Mouse (Mus musculus) hindbrain, embryonic 14.5 days (tissue): ENCODE measurements around the gene Dip2a. TPM values are rescaled to one million over a fixed set of nuclear protein-coding genes. Genes with fewer than 3 reads are reported as not detected.

Experiments used
- ATAC-seq: fragments of 200-750 bp; cut with Nextera tagmentation; 2 replicates; pipeline ENCODE4 v1.8.0; 2017; ENCODE audit warnings: moderate number of reproducible peaks, mild to moderate bottlenecking, moderate TSS enrichment, moderate library complexity; ENCODE audit not compliant: low FRiP score
- DNase-seq: peaks from one replicate; pipeline ENCODE4 v3.0.0-alpha.2; 2015; ENCODE audit warnings: low spot score
- H3K27ac ChIP-seq: fragments of 300-500 bp; sonication (generic); 2 replicates; pipeline ENCODE4 v1.5.1; 2014; ENCODE audit warnings: mild to moderate bottlenecking, moderate library complexity
- H3K27me3 ChIP-seq: fragments of 300-500 bp; sonication (generic); 2 replicates; pipeline ENCODE4 v1.6.1; 2014; ENCODE audit warnings: mild to moderate bottlenecking, low read length, mixed read lengths; ENCODE audit not compliant: control insufficient read depth, insufficient read depth
- H3K36me3 ChIP-seq: fragments of 300-500 bp; sonication (generic); replicated peaks from 2 replicates; pipeline ENCODE4 v1.6.1; 2014; ENCODE audit not compliant: control insufficient read depth, insufficient read depth
- H3K4me1 ChIP-seq: fragments of 300-500 bp; sonication (generic); replicated peaks from 2 replicates; pipeline ENCODE4 v1.6.1; 2014; ENCODE audit warnings: antibody characterized with exemption, low read length, mixed read lengths; ENCODE audit not compliant: control insufficient read depth, insufficient read depth
- H3K4me2 ChIP-seq: fragments of 300-500 bp; sonication (generic); replicated peaks from 2 replicates; pipeline ENCODE4 v1.6.1; 2014; ENCODE audit warnings: mild to moderate bottlenecking, moderate library complexity
- H3K4me3 ChIP-seq: fragments of 300-500 bp; sonication (generic); replicated peaks from 2 replicates; pipeline ENCODE4 v1.5.1; 2014; ENCODE audit warnings: mild to moderate bottlenecking, low read length
- H3K9ac ChIP-seq: fragments of 300-500 bp; sonication (generic); 2 replicates; pipeline ENCODE4 v1.6.1; 2014
- H3K9me3 ChIP-seq: fragments of 300-500 bp; sonication (generic); 2 replicates; pipeline ENCODE4 v1.6.1; 2016; ENCODE audit warnings: low read length; ENCODE audit not compliant: control insufficient read depth
- WGBS: fragments of 180-500 bp; shearing (Covaris S2); extraction: QIAGEN DNeasy Blood & Tissue Kit; methylation state at CpG from one replicate; pipeline ENCODE4 v1.1.7; 2014; 5-methylcytosine and 5-hydroxymethylcytosine counted together
- polyA plus RNA-seq: library from polyadenylated mRNA; unstranded; fragments of >200 nt; fragmentation: Nextera tagmentation; extraction: Ambion mirVana; gene quantifications from 2 replicates; pipeline ENCODE4 v1.2.1, GENCODE M21; 2014

Gene Dip2a
- polyA plus RNA-seq, 1 experiment from 2014 or later = 11.3 TPM

DNA sequence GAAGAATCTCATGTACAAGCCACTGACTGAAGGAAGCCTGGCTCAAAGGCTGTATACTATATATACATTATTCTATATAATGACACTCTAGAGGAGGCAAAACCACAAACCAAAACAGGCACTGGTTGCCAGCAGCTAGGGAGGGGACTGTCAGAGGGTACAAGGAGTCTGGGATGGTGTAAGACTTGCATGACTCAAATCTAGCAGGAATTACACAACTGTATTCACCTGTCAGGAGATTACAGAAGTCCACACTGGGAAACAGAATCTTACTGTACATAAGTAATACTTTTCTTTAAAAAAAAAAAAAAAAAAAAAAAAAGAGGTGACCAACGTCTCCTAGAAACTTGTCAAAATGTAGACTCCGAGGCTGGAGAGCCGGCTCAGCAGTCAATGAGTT, 16.5 kb downstream of the Dip2a start:
- H3K27me3 ChIP-seq = no peaks in the 10 kb centered on the region
- H3K4me3 ChIP-seq = no peak overlapping the region
- H3K4me2 ChIP-seq = no peak overlapping the region
- no peak overlapping the region for H3K27ac ChIP-seq
- DNase-seq (no peak), ATAC-seq (no peak)
- no peaks in the 10 kb centered on the region for H3K9me3 ChIP-seq
- peaks cover 10% of the 10 kb centered on the region; the same call in 1 of the 2 replicates for H3K36me3 ChIP-seq
- no peak overlapping the region for H3K9ac ChIP-seq
- 94% methylated on average over 3 of the region's 3 CpGs for WGBS
- no peaks in the 10 kb centered on the region for H3K4me1 ChIP-seq

DNA sequence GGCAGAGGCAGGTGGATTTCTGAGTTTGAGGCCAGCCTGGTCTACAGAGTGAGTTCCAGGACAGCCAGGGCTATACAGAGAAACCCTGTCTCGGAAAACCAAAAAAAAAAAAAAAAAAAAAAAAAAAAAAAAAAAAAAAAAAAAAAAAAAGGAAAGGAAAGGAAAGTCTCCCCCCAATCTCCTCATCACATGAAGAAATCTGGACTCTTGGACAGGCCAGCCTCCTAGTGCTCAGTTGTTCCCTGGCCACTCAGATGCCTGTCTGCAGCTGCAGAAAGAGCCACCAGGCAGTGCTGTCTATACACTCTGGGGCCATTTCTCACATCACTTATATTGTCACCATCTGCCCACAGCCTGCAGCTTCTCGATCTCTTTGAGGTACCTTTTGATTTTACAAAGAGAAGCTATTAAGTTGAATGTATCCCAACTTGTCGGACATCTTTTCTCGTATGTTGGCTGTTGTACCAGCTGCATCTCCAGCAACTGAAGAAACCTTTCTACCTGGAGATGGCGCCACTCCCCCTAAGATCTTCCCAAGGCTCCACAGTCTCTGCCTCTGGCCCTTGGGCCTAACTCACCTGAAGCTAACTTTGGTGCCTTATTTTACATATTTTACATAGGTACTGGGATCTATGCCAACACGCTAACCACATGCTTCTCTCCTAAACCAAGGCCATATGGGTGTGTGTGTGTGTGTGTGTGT, 18.6 kb downstream of the Dip2a start:
- Histone ChIP-seq H3K4me2 (no peak overlapping the region), H3K27ac (no peak overlapping the region), H3K9me3 (no peaks in the 10 kb centered on the region), H3K27me3 (no peaks in the 10 kb centered on the region), H3K4me3 (no peak overlapping the region), H3K9ac (no peak overlapping the region), H3K4me1 (no peaks in the 10 kb centered on the region), H3K36me3 (peaks cover 10% of the 10 kb centered on the region; the same call in 1 of the 2 replicates)
- 76% methylated on average over 5 of the region's 6 CpGs for WGBS
- no peak for ATAC-seq
- no peak for DNase-seq

DNA sequence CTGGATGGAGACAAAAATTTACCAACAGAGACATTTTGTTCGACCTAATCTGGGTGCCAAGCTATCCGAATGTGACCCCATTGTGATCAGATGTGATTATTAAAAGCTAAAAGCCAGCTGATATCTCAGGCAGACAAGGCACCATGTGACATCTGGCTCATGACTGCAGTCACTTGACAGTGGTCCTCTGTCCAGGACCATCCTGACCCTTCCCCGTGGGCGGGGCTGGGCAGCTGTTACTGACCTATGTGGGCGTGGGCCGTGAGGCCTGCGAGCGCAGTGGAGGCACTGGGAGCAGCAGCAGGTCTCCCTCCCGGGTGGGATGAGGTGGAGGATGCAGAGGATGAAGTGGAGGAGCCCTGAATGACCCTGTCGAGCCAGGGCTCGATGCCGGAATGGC, 27.5 kb downstream of the Dip2a start:
- H3K4me3 ChIP-seq = no peak overlapping the region
- no peak for DNase-seq
- no peak overlapping the region for H3K9ac ChIP-seq
- H3K27ac ChIP-seq = no peak overlapping the region
- H3K4me1 ChIP-seq = no peaks in the 10 kb centered on the region
- no peak overlapping the region for H3K4me2 ChIP-seq
- 86% methylated on average over 12 of the region's 12 CpGs for WGBS
- peaks cover 68% of the 10 kb centered on the region for H3K36me3 ChIP-seq
- no peaks in the 10 kb centered on the region for H3K27me3 ChIP-seq
- H3K9me3 ChIP-seq = no peaks in the 10 kb centered on the region
- no peak for ATAC-seq

DNA sequence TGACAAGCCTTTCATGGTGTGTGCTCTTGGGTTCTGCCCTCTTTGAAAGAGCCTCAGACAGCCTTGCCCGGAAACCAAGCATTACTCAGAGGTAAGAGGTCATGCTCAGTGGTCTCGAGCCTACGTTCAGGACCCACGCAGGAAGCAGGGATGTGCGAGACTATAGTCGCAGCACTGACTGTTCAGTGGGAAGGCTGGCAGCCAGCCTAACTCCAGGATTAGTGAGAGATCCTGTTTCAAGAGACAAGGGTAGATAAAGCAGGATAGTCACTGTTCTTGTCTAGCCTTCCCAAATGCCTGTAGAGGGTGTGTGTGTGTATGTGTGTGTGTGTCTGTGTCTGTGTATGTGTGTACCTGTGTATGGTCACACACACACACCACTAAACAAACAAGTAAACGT, 28.9 kb downstream of the Dip2a start:
- Histone ChIP-seq H3K9me3 (no peaks in the 10 kb centered on the region), H3K4me2 (no peak overlapping the region), H3K4me1 (no peaks in the 10 kb centered on the region), H3K36me3 (peaks cover 74% of the 10 kb centered on the region), H3K9ac (no peak overlapping the region), H3K27me3 (no peaks in the 10 kb centered on the region), H3K4me3 (no peak overlapping the region), H3K27ac (no peak overlapping the region)
- 86% methylated on average over 7 of the region's 7 CpGs for WGBS
- no peak for ATAC-seq
- DNase-seq = no peak

DNA sequence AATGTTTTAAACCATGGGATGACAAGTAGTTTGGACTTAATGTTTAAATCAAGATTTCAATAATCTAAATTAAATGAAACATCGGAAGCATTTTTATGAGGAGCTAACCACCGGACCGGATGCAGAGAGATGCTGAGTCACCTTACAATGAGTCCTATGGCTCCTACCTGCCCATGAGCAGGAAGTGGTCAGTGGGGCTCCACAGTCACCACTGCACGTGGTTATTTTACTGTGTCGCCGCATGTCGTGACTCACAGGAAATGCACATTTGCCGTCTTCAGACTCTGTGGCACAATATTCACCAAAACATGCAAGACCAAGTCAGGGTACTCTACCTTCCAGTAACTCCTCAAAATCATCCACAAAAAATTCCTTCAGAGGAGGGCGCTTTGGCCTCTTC, 38.4 kb downstream of the Dip2a start:
- Histone ChIP-seq H3K27ac (no peak overlapping the region), H3K4me1 (no peaks in the 10 kb centered on the region), H3K27me3 (no peaks in the 10 kb centered on the region), H3K4me3 (no peak overlapping the region), H3K36me3 (peaks cover 75% of the 10 kb centered on the region), H3K9ac (no peak overlapping the region), H3K9me3 (no peaks in the 10 kb centered on the region), H3K4me2 (no peak overlapping the region)
- DNase-seq (no peak), ATAC-seq (no peak)
- WGBS = 94% methylated on average over 9 of the region's 9 CpGs

DNA sequence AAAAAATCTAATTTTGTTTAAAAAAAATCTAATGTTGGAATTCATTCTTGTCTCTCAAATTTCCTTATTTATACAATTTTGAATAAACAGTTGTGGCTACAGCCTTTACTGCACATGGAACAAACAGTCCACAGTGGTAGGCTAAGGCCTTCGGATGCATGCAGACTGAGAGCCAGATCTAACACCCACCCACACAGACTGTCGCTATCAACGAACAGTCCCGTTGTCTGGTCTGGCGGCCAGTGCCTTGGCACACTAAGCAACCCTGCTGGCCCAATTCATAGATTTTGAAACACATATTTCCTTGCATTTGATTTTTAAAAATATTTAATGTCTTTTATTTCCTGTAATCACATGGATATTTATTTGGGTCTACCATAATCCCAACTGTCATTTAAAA, 45.0 kb downstream of the Dip2a start:
- Histone ChIP-seq H3K27me3 (no peaks in the 10 kb centered on the region), H3K9me3 (no peaks in the 10 kb centered on the region), H3K27ac (no peak overlapping the region), H3K4me3 (no peak overlapping the region), H3K36me3 (peaks cover 95% of the 10 kb centered on the region), H3K4me2 (no peak overlapping the region), H3K4me1 (no peaks in the 10 kb centered on the region), H3K9ac (no peak overlapping the region)
- WGBS = 95% methylated on average over 5 of the region's 5 CpGs
- ATAC-seq = no peak
- DNase-seq = no peak

DNA sequence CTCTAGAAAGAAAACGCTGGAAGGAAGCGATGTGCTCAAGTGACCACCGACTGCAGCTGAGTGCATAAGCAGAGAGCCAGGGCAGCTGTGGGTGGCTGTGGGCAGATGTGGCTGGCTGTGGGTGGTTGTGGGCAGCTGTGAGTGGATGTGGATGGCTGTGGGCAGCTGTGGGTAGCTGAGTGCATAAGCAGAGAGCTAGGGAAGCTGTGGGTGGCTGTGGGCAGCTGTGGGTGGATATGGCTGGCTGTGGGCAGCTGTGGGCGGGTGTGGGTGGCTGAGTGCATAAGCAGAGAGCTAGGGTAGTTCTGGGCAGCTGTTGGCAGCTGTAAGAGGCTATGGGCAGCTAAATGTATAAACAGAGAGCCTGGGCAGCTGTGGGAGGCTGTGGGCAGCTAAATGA, 51.9 kb downstream of the Dip2a start:
- Histone ChIP-seq H3K27ac (no peak overlapping the region), H3K9ac (no peak overlapping the region), H3K9me3 (no peaks in the 10 kb centered on the region), H3K4me1 (no peaks in the 10 kb centered on the region), H3K36me3 (peaks cover 96% of the 10 kb centered on the region), H3K4me3 (no peak overlapping the region), H3K27me3 (no peaks in the 10 kb centered on the region), H3K4me2 (no peak overlapping the region)
- ATAC-seq (no peak), DNase-seq (no peak)
- 92% methylated on average over 4 of the region's 4 CpGs for WGBS

DNA sequence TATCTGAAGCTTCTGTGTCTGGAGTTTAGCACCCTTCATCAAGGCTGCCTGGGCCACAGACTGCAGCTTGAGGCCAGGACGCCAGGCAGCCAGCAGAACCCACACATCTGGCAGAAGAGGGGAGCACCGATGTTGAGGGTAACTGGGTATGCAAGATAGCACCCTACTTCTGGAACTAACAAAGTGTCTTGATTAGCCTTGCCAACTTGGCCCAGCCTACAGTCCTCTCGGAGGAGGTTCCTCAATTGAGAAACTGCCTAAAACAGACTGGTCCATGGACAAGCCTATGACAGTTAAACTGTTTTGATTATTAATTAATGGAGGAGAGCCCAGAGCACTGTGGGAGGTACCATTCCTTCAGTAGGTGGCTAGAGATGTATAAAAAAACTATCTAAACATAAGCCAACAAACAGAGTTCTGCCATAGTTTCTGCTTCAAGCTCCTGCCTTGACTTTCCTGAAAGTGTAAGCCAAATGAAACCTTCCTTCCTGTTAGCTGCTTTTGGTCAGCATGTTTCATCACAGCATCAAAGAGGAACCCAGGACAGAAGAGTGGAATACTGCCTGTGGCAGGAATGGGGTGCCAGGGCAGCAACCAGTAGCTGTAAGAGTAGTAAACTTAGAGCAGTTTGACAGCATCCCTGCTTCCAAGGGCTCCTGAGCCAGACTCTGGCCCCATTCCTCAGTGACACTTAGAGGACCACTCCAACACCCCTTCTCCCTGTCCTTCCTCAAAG, 55.0 kb downstream of the Dip2a start:
- Histone ChIP-seq H3K4me2 (no peak overlapping the region), H3K4me1 (no peaks in the 10 kb centered on the region), H3K9me3 (no peaks in the 10 kb centered on the region), H3K27ac (no peak overlapping the region), H3K27me3 (no peaks in the 10 kb centered on the region), H3K9ac (no peak overlapping the region), H3K4me3 (no peak overlapping the region), H3K36me3 (peaks cover 96% of the 10 kb centered on the region)
- no peak for DNase-seq
- 95% methylated on average over 3 of the region's 3 CpGs for WGBS
- ATAC-seq = no peak

DNA sequence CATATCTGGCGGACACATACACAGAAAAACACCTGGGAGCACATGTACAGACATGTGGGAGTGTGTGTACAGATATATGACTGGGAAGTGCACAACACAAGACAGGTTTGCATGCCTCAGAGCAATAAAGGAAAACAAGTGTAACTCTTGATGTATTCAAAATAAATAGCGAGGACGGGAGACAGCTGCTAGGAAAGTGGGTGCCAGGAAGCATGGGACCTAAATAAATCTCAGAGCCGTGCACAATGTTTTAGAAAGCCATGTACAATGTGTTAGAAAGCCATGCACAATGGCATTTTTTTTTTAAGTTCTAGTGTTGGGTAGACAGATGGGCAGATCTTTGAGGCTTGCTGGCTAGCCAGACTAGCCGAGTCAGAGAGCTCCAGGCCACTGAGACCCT, 56.0 kb downstream of the Dip2a start:
- no peak overlapping the region for H3K4me2 ChIP-seq
- H3K9me3 ChIP-seq = no peaks in the 10 kb centered on the region
- H3K4me3 ChIP-seq = no peak overlapping the region
- peaks cover 96% of the 10 kb centered on the region for H3K36me3 ChIP-seq
- H3K9ac ChIP-seq = no peak overlapping the region
- no peaks in the 10 kb centered on the region for H3K4me1 ChIP-seq
- no peak overlapping the region for H3K27ac ChIP-seq
- no peaks in the 10 kb centered on the region for H3K27me3 ChIP-seq
- WGBS = 92% methylated on average over 5 of the region's 5 CpGs
- ATAC-seq (no peak), DNase-seq (no peak)
